Mouse (Mus musculus): ENCODE measurements at regions not wholly inside any gene's neighbourhood (a gene's known extent, or its start where the extent isn't known, plus 50 kb on each side); places are given as distances from the start of the nearest gene placed in this dataset.

DNA sequence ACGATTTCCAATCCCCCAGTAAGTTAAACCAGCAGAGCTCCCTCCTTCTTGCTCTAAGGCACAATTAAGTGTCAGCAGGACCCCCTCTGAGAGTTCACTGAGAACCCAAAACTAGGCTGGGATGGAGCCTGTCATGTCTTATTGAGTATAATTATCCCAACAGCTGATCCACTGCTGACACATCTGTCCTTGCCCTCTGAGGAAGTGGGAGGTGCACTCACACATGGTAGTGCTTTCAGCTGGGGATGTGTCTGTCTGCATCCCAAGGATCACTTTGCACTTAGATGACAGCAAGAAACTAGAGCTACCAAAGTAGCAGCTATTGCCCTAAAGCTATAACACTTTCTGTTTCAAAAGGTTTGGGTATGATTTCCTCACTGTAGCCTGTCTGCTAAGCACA is 291.7 kb downstream of the Irx2 start:
- no peaks in the 10 kb centered on the region for H3K4me1 ChIP-seq (replicated peaks; ENCODE audit: control insufficient read depth, insufficient read depth)
- H3K27ac ChIP-seq (replicated peaks), result no peak overlapping the region
- H3K27me3 ChIP-seq (ENCODE audit: control insufficient read depth, insufficient read depth, low read length), result no peaks in the 10 kb centered on the region
- DNase-seq (ENCODE audit: low spot score) (no peak), ATAC-seq (ENCODE audit: low FRiP score, low TSS enrichment) (no peak)
- H3K9ac ChIP-seq (ENCODE audit: low read length), result no peak overlapping the region
- TF ChIP-seq CTCF (IDR thresholded peaks at IDR 0.05; ENCODE audit: low read depth) (no peak), EP300 (optimal IDR thresholded peaks at IDR 0.05) (no peak)
- H3K9me3 ChIP-seq (ENCODE audit: control insufficient read depth, low read length), result no peaks in the 10 kb centered on the region
- H3K4me2 ChIP-seq (replicated peaks; ENCODE audit: low read depth), result no peak overlapping the region
- no peaks in the 10 kb centered on the region for H3K36me3 ChIP-seq (ENCODE audit: control insufficient read depth, insufficient read depth, low read length)
- H3K4me3 ChIP-seq (ENCODE audit: low read depth, low read length), result no peak overlapping the region
- WGBS, result 14% methylated on average over 1 of the region's 1 CpGs

- WGBS, result 19% methylated on average over 6 of the region's 6 CpGs
These were observed 296.0 kb downstream of the Irx2 start for GRCm38 (mm10) chr13:72924560-72925135.

DNA sequence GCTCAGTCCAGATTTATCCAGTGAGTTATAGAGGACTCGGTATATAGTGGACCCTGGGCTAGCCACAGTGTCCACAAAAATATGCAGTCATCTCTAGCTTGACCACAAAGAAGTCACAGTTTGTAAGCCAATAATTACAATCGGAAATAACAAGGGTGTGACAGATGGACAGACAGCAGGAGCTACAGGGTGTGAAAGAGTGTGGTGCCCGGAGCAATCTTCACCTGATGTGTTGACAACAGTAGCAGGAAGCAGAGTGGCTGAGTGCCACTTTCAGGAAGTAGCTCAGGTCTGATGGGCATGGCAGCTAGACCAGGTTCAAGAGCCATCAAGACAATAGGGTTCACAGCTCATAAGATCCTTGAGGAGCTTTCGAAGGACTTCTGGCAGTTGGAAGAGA is 308.6 kb downstream of the Irx2 start:
- Histone ChIP-seq H3K4me1 (replicated peaks; ENCODE audit: control insufficient read depth, insufficient read depth) (no peaks in the 10 kb centered on the region), H3K27me3 (ENCODE audit: control insufficient read depth, insufficient read depth, low read length) (no peaks in the 10 kb centered on the region), H3K36me3 (ENCODE audit: control insufficient read depth, insufficient read depth, low read length) (no peaks in the 10 kb centered on the region), H3K4me2 (replicated peaks; ENCODE audit: low read depth) (no peak overlapping the region), H3K9me3 (ENCODE audit: control insufficient read depth, low read length) (no peaks in the 10 kb centered on the region), H3K9ac (ENCODE audit: low read length) (no peak overlapping the region), H3K4me3 (ENCODE audit: low read depth, low read length) (no peak overlapping the region), H3K27ac (replicated peaks) (no peak overlapping the region)
- WGBS, result 82% methylated on average over 4 of the region's 4 CpGs
- DNase-seq (ENCODE audit: low spot score) (no peak), ATAC-seq (ENCODE audit: low FRiP score, low TSS enrichment) (no peak)
- TF ChIP-seq CTCF (IDR thresholded peaks at IDR 0.05; ENCODE audit: low read depth) (no peak), EP300 (optimal IDR thresholded peaks at IDR 0.05) (no peak)

More at GRCm38 (mm10) chr13:72924560-72925135, 296.0 kb downstream of the Irx2 start:
- ATAC-seq (ENCODE audit: low FRiP score, low TSS enrichment), result no peak
- Histone ChIP-seq H3K9ac (ENCODE audit: low read length) (no peak overlapping the region), H3K4me2 (replicated peaks; ENCODE audit: low read depth) (no peak overlapping the region), H3K36me3 (ENCODE audit: control insufficient read depth, insufficient read depth, low read length) (no peaks in the 10 kb centered on the region), H3K9me3 (ENCODE audit: control insufficient read depth, low read length) (no peaks in the 10 kb centered on the region), H3K4me3 (ENCODE audit: low read depth, low read length) (no peak overlapping the region), H3K27me3 (ENCODE audit: control insufficient read depth, insufficient read depth, low read length) (no peaks in the 10 kb centered on the region), H3K27ac (replicated peaks) (no peak overlapping the region), H3K4me1 (replicated peaks; ENCODE audit: control insufficient read depth, insufficient read depth) (no peaks in the 10 kb centered on the region)
- DNase-seq (ENCODE audit: low spot score), result no peak
- TF ChIP-seq EP300 (optimal IDR thresholded peaks at IDR 0.05), result no peak
- no peak for TF ChIP-seq CTCF (IDR thresholded peaks at IDR 0.05; ENCODE audit: low read depth)

- DNase-seq (ENCODE audit: low spot score), result no peak
- no peak for ATAC-seq (ENCODE audit: low FRiP score, low TSS enrichment)
- Histone ChIP-seq H3K36me3 (ENCODE audit: control insufficient read depth, insufficient read depth, low read length) (no peaks in the 10 kb centered on the region), H3K27me3 (ENCODE audit: control insufficient read depth, insufficient read depth, low read length) (no peaks in the 10 kb centered on the region), H3K27ac (replicated peaks) (no peak overlapping the region), H3K4me2 (replicated peaks; ENCODE audit: low read depth) (no peak overlapping the region), H3K4me1 (replicated peaks; ENCODE audit: control insufficient read depth, insufficient read depth) (no peaks in the 10 kb centered on the region), H3K9me3 (ENCODE audit: control insufficient read depth, low read length) (no peaks in the 10 kb centered on the region), H3K4me3 (ENCODE audit: low read depth, low read length) (no peak overlapping the region), H3K9ac (ENCODE audit: low read length) (no peak overlapping the region)
- WGBS, result 28% methylated on average over 13 of the region's 13 CpGs
- TF ChIP-seq CTCF (IDR thresholded peaks at IDR 0.05; ENCODE audit: low read depth) (no peak), EP300 (optimal IDR thresholded peaks at IDR 0.05) (no peak)
These were observed 309.7 kb downstream of the Irx2 start for GRCm38 (mm10) chr13:72938156-72938874.

DNA sequence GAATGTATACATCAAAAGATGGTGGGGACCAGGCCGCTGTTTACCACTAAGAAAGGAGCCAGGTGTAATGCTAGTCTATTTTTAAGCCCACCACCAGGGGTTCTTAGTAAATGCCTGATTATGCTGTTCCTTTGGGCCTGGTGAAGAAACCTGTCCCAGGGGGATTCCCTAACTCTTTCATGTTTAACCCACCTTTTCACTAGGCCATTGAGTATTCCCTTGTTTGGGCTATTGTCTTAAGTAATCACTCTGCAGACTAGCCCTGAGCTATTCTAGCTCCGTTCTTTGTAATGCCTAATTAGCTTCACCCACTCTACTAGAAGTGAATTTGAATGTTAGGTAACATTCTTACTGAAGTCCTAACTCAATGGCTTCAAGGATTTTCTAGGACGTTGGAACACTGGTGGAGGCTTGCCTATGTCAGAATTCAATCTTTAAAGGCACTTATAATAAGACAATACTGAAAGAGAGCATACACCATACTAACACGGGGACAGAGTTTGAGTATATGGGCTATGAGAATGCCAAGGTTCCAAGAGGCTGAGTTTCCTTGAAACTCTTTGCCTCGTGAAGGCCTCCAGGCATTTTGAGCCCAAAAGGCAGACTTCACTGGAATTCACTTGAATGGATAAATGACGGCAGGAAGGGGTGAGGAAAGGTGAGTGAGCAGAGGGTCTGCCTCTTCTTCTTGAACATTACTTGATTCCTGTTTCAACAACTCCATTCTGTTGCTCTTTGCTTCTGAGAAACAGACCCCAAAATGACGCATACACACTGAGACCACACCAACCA is 312.7 kb upstream of the Irx4 start:
- TF ChIP-seq EP300 (optimal IDR thresholded peaks at IDR 0.05) (no peak), CTCF (IDR thresholded peaks at IDR 0.05; ENCODE audit: low read depth) (no peak)
- WGBS, result 68% methylated on average over 7 of the region's 7 CpGs

More for the DNA sequence above, 312.7 kb upstream of the Irx4 start:
- no peaks in the 10 kb centered on the region for H3K27me3 ChIP-seq (ENCODE audit: control insufficient read depth, insufficient read depth, low read length)
- H3K9me3 ChIP-seq (ENCODE audit: control insufficient read depth, low read length), result no peaks in the 10 kb centered on the region
- no peak overlapping the region for H3K9ac ChIP-seq (ENCODE audit: low read length)
- H3K27ac ChIP-seq (replicated peaks), result no peak overlapping the region
- H3K4me2 ChIP-seq (replicated peaks; ENCODE audit: low read depth), result no peak overlapping the region
- ATAC-seq (ENCODE audit: low FRiP score, low TSS enrichment), result no peak
- DNase-seq (ENCODE audit: low spot score), result no peak
- no peak overlapping the region for H3K4me3 ChIP-seq (ENCODE audit: low read depth, low read length)
- no peaks in the 10 kb centered on the region for H3K36me3 ChIP-seq (ENCODE audit: control insufficient read depth, insufficient read depth, low read length)
- no peaks in the 10 kb centered on the region for H3K4me1 ChIP-seq (replicated peaks; ENCODE audit: control insufficient read depth, insufficient read depth)

Measured in stomach, postnatal 0 days (tissue).